Mouse (Mus musculus): ENCODE results near the gene Rcbtb2. TPM values are rescaled to one million over a fixed set of nuclear protein-coding genes. Genes with fewer than 3 reads are reported as not detected.

The Rcbtb2 gene
- polyA plus RNA-seq, 1 experiment, result 169 TPM

DNA sequence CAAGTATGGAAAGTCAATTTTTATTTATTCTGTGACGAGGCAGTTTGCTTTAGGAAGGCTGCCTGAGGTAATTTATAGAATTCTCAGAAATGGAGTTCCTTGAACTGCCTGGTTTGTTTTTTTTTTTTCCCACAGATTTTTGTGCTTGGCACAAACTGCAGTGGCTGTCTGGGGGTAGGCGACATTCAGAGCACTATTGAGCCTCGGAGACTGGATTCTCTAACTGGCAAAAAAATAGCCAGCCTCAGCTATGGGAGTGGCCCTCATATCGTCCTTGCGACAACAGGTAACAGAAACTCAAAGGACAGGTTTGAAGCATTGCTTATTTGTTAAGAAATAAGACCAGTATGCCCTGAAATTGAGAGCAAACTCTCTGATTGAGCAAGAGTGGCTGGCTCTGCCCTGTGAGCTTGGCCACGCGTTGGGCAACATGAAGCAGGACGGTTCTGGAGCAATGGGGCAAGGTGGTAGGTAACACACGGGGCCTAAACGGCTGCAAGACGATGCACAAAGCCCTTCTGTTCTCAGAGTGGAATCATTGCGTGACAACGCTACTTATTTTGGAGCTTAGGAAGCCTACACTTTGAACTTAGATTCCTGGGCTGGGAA, 39.5 kb downstream of the Rcbtb2 start:
- Histone ChIP-seq H3K36me3 (ENCODE audit: control insufficient read depth, insufficient read depth, low read length) (peaks cover 76% of the 10 kb centered on the region), H3K4me3 (ENCODE audit: control insufficient read depth, insufficient read depth, low read length) (no peak overlapping the region), H3K4me1 (replicated peaks; ENCODE audit: control insufficient read depth, insufficient read depth, low read length) (peaks cover 15% of the 10 kb centered on the region), H3K27me3 (ENCODE audit: control insufficient read depth, insufficient read depth, low read length) (no peaks in the 10 kb centered on the region), H3K27ac (ENCODE audit: control insufficient read depth, insufficient read depth, low read length) (no peak overlapping the region)
- 89% methylated on average over 13 of the region's 13 CpGs for WGBS
- no peak for TF ChIP-seq CTCF (IDR thresholded peaks at IDR 0.05; ENCODE audit: borderline replicate concordance, control insufficient read depth, extremely low read depth, insufficient read depth, low read length, poor library complexity)
- TF ChIP-seq POLR2A (IDR thresholded peaks at IDR 0.05; ENCODE audit: control insufficient read depth, extremely low read depth, insufficient read depth, low read length, poor library complexity), result no peak
- DNase-seq, result no peak

DNA sequence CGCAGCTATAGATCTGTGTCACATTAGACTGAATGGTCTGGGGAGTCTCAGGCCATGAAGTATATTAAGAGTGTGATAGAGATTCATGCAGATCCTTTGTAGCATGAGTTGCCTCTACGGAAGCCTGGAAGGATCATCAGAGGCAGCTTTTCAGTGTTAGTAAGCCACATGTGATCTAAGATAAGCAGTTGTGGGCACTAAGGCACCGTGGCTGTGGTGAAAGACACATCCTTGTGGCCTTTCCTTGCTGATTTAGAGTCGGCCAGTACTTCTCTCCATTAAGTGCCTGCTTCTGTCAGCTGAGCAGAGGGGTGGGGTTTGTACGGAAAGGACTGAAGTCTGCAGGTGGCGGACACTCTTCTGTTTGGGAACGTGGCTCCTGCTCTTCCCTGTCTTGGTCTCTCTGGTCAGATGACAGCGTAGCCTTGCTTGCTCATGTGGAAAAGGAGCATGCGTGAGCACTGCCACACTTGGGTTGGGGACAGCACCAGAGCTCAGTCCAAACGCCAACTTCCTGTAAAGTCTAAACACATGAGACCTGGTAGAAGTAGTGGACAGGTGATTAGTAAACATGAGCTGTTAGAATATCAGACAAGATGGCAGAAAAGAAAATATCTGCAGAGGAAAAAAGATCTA, 40.6 kb downstream of the Rcbtb2 start:
- H3K4me3 ChIP-seq (ENCODE audit: control insufficient read depth, insufficient read depth, low read length), result no peak overlapping the region
- H3K4me1 ChIP-seq (replicated peaks; ENCODE audit: control insufficient read depth, insufficient read depth, low read length), result peaks cover 15% of the 10 kb centered on the region
- TF ChIP-seq CTCF (IDR thresholded peaks at IDR 0.05; ENCODE audit: borderline replicate concordance, control insufficient read depth, extremely low read depth, insufficient read depth, low read length, poor library complexity), result no peak
- no peak for TF ChIP-seq POLR2A (IDR thresholded peaks at IDR 0.05; ENCODE audit: control insufficient read depth, extremely low read depth, insufficient read depth, low read length, poor library complexity)
- 75% methylated on average over 10 of the region's 10 CpGs for WGBS
- no peak for DNase-seq
- H3K36me3 ChIP-seq (ENCODE audit: control insufficient read depth, insufficient read depth, low read length), result peaks cover 76% of the 10 kb centered on the region
- no peaks in the 10 kb centered on the region for H3K27me3 ChIP-seq (ENCODE audit: control insufficient read depth, insufficient read depth, low read length)
- no peak overlapping the region for H3K27ac ChIP-seq (ENCODE audit: control insufficient read depth, insufficient read depth, low read length)

DNA sequence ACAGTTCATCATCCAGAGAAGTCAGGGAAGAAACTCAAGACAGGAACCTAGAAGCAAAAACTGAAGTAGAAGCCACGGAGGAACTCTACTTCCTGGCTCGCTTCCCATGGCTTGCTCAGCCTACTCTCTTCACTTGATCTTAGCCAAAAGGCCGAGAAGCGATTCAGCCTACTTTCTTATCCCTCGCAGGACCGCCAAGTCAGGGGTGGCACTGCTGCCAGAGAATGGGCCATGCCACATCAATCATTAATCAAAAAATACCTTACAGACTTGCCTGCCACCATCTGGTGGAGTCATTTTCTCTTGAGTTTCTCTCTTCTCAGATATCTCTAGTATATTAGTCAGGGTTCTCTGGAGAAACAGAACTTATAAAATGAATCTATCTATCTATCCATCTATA, 42.3 kb downstream of the Rcbtb2 start:
- DNase-seq, result no peak
- Histone ChIP-seq H3K36me3 (ENCODE audit: control insufficient read depth, insufficient read depth, low read length) (peaks cover 76% of the 10 kb centered on the region), H3K4me3 (ENCODE audit: control insufficient read depth, insufficient read depth, low read length) (no peak overlapping the region), H3K4me1 (replicated peaks; ENCODE audit: control insufficient read depth, insufficient read depth, low read length) (peaks cover 15% of the 10 kb centered on the region), H3K27me3 (ENCODE audit: control insufficient read depth, insufficient read depth, low read length) (no peaks in the 10 kb centered on the region), H3K27ac (ENCODE audit: control insufficient read depth, insufficient read depth, low read length) (no peak overlapping the region)
- no peak for TF ChIP-seq CTCF (IDR thresholded peaks at IDR 0.05; ENCODE audit: borderline replicate concordance, control insufficient read depth, extremely low read depth, insufficient read depth, low read length, poor library complexity)
- no peak for TF ChIP-seq POLR2A (IDR thresholded peaks at IDR 0.05; ENCODE audit: control insufficient read depth, extremely low read depth, insufficient read depth, low read length, poor library complexity)
- WGBS, result 94% methylated on average over 6 of the region's 6 CpGs

DNA sequence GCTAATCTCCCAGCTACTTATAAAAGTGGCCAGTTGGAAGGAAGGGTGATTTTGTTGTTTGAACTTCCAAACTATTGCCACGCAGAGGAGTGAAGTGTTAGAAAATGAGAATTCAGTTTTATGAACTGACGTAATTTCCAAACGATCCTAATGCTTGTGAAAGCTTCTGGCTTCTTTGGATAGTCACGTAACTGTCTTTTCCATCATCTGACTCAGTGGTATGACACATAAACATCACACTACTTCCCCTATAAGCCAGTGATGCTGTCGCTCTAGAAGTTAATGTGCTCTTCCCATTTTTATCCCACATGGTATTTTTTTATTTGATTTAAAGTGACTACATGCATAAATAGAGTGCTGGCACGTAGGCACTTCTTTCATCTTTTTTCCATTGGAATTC, 45.8 kb downstream of the Rcbtb2 start:
- H3K36me3 ChIP-seq (ENCODE audit: control insufficient read depth, insufficient read depth, low read length), result peaks cover 78% of the 10 kb centered on the region
- no peak for DNase-seq
- H3K27ac ChIP-seq (ENCODE audit: control insufficient read depth, insufficient read depth, low read length), result no peak overlapping the region
- no peaks in the 10 kb centered on the region; the same call in 1 of the 2 replicates for H3K4me1 ChIP-seq (replicated peaks; ENCODE audit: control insufficient read depth, insufficient read depth, low read length)
- no peaks in the 10 kb centered on the region for H3K27me3 ChIP-seq (ENCODE audit: control insufficient read depth, insufficient read depth, low read length)
- 96% methylated on average over 6 of the region's 6 CpGs for WGBS
- H3K4me3 ChIP-seq (ENCODE audit: control insufficient read depth, insufficient read depth, low read length), result no peak overlapping the region
- no peak for TF ChIP-seq POLR2A (IDR thresholded peaks at IDR 0.05; ENCODE audit: control insufficient read depth, extremely low read depth, insufficient read depth, low read length, poor library complexity)
- no peak for TF ChIP-seq CTCF (IDR thresholded peaks at IDR 0.05; ENCODE audit: borderline replicate concordance, control insufficient read depth, extremely low read depth, insufficient read depth, low read length, poor library complexity)

DNA sequence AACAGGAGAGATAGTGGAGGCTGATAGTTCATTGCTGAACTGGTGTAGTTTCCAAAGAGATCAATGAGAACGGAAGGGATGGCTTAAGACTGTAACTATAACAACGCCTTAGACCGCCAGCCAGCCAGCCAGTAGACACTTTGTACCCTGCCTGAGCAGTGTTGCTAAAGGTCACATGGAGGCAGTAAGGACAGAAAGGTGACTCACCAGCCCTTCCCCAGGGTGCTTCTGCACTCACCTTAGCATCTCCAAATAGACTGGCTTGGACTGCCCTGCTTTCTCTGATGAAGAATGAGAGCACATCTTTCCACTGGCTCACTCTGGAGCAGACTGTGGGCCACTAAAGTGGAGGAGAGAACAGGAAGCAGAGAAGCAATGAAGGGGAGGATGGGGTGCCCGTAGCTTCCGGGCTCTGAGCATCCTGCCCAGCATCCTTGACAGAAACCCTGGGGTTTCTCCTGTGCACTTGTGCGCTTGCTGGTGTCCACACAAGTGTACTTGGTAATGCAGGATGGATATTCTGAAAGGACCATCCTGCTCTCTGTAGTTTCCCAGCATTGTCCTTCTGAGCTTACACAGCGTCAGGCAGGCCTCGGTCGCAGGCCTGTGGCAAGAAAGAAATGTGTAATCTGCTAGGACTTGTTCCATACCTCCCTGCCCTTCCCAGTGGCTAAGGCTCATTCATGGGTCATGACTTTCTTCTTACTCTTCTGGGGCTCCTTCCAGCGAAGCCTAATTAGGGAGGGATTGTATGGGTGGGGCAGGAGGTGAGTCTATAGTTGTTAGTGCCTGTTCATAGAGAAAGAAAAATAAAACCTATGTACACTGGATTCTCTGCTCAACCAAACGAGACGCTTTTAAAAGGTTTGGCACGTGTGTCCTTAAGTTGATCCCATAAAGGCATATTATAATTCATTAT, 47.3 kb downstream of the Rcbtb2 start:
- no peak for TF ChIP-seq POLR2A (IDR thresholded peaks at IDR 0.05; ENCODE audit: control insufficient read depth, extremely low read depth, insufficient read depth, low read length, poor library complexity)
- no peak for TF ChIP-seq CTCF (IDR thresholded peaks at IDR 0.05; ENCODE audit: borderline replicate concordance, control insufficient read depth, extremely low read depth, insufficient read depth, low read length, poor library complexity)
- no peak for DNase-seq
- Histone ChIP-seq H3K4me1 (replicated peaks; ENCODE audit: control insufficient read depth, insufficient read depth, low read length) (peaks cover 9% of the 10 kb centered on the region), H3K27ac (ENCODE audit: control insufficient read depth, insufficient read depth, low read length) (no peak overlapping the region), H3K4me3 (ENCODE audit: control insufficient read depth, insufficient read depth, low read length) (no peak overlapping the region), H3K27me3 (ENCODE audit: control insufficient read depth, insufficient read depth, low read length) (no peaks in the 10 kb centered on the region), H3K36me3 (ENCODE audit: control insufficient read depth, insufficient read depth, low read length) (peaks cover 77% of the 10 kb centered on the region)
- 94% methylated on average over 13 of the region's 13 CpGs for WGBS

DNA sequence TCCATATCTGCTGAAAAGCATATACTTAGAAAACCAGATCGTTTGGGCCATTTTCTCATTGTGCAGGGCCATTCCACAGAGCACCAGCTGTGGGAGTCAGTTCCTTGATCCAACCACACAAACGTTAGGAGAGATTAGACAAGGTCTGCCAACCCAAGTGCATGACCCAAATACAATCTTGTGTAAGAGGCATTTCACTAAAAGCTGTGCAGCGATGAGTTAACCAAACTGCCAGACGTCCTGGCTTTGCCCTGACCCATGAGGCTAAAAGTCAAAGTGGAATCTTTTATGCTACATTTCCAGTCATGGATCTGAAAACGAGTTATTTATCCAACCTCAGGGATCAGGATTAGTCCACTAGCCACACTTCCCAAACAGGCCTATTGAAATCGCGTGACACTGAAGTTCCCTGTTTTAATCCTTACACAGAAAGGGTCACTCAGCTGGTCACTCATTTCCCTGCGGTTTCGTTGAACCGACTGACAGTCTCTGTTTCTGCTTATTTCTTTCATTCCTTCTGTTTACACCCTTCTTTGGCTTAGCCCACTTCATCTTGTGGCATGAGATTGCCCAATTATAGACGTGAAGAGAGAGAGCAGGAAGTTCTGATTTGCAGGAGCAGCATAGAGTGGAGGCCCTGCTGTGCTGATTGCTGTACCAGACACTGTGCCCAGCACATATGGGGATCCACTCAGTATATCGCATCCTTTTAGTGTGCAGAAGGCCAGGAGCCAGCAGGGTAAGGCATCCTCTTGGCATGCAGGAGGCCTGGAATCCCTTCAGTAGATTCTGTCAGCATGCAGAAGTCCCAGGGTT, 49.6 kb downstream of the Rcbtb2 start:
- Histone ChIP-seq H3K27ac (ENCODE audit: control insufficient read depth, insufficient read depth, low read length) (no peak overlapping the region), H3K4me3 (ENCODE audit: control insufficient read depth, insufficient read depth, low read length) (no peak overlapping the region), H3K4me1 (replicated peaks; ENCODE audit: control insufficient read depth, insufficient read depth, low read length) (peaks cover 17% of the 10 kb centered on the region), H3K36me3 (ENCODE audit: control insufficient read depth, insufficient read depth, low read length) (peaks cover 69% of the 10 kb centered on the region), H3K27me3 (ENCODE audit: control insufficient read depth, insufficient read depth, low read length) (no peaks in the 10 kb centered on the region)
- no peak for DNase-seq
- TF ChIP-seq CTCF (IDR thresholded peaks at IDR 0.05; ENCODE audit: borderline replicate concordance, control insufficient read depth, extremely low read depth, insufficient read depth, low read length, poor library complexity) (no peak), POLR2A (IDR thresholded peaks at IDR 0.05; ENCODE audit: control insufficient read depth, extremely low read depth, insufficient read depth, low read length, poor library complexity) (no peak)
- 92% methylated on average over 12 of the region's 12 CpGs for WGBS

Measured in thymus, adult 2 months (tissue).